Mouse (Mus musculus) embryonic fibroblast, embryonic 13.5 days (primary cell): ENCODE measurements at regions not wholly inside any gene's neighbourhood (a gene's known extent, or its start where the extent isn't known, plus 50 kb on each side); places are given as distances from the start of the nearest gene placed in this dataset.

Source experiments
- CTCF ChIP-seq: IDR thresholded peaks from 2 replicates; pipeline ENCODE4 v1.5.1; 2011; ENCODE audit warnings: mild to moderate bottlenecking, control low read depth, low read length, moderate library complexity, borderline replicate concordance; ENCODE audit not compliant: insufficient read depth
- POLR2A ChIP-seq: IDR thresholded peaks from 2 replicates; pipeline ENCODE4 v1.6.1; 2011; ENCODE audit warnings: low read depth, mild to moderate bottlenecking, control low read depth, low read length, moderate library complexity

- no peak for TF ChIP-seq CTCF
- TF ChIP-seq POLR2A = no peak
Observed at GRCm38 (mm10) chr12:107689418-107689817, 201.0 kb downstream of the 3110018I06Rik start.
